Mouse (Mus musculus) Patski (cell line): Measurements from ENCODE around the gene Nprl3. TPM values are rescaled to one million over a fixed set of nuclear protein-coding genes. Genes with fewer than 3 reads are reported as not detected.
A peak's percentile ranks its signal among the peaks of the same experiment; 100 is the strongest.

Experiments used
- ATAC-seq: fragments of 100-300 bp; one replicate; pipeline ENCODE4 v1.8.0; 2021
- CTCF ChIA-PET: fragments of 350-600 bp; sonication (Branson Sonifier 250); formaldehyde crosslinking; loops from one replicate; lab custom pipeline; 2022; ENCODE audit warnings: inconsistent platforms; lab: Charles Lee
- POLR2A ChIA-PET: fragments of 350-600 bp; sonication (Branson Sonifier 250); formaldehyde crosslinking; loops from one replicate; lab custom pipeline; 2022; ENCODE audit warnings: antibody characterized with exemption, inconsistent platforms; lab: Charles Lee
- DNase-seq: peaks from one replicate; pipeline ENCODE4 v3.0.0-alpha.2; 2011; ENCODE audit warnings: low read depth, low spot score
- H3K27me3 ChIP-seq: fragments of 371-371 bp; one replicate; pipeline ENCODE4 v1.5.1; 2021
- CTCF ChIP-seq: fragments of 100-300 bp; IDR thresholded peaks from one replicate; pipeline ENCODE4 v1.5.1; 2021
- in situ Hi-C: fragments of 300-500 bp; cut with MboI; formaldehyde crosslinking; loops from 3 replicates; pipeline ENCODE4 v1.11.1; 2018; ENCODE audit warnings: low pct_unique_long_range_greater_than_20kb, mixed read lengths
- polyA plus RNA-seq: library from polyadenylated mRNA; unstranded; gene quantifications from one replicate; pipeline ENCODE4 v1.2.3, GENCODE M21; 2021

The Nprl3 gene
- polyA plus RNA-seq, 1 experiment from 2014 or later, result 46.7 TPM

GRCm38 (mm10) chr11:32188881-32189280, 78.6 kb downstream of the Nprl3 start:
- ChIA-PET CTCF (interaction anchor here (0.8 kb wide), 1 partner anchor 27 kb away, joined by 3 read pairs; no protein-coding TSS in a partner anchor), POLR2A (no interaction called here)
- TF ChIP-seq CTCF, result no peak
- in situ Hi-C loops, result no loop called here
- no peak for ATAC-seq
- peaks cover 9% of the 10 kb centered on the region for H3K27me3 ChIP-seq
- DNase-seq, result no peak

GRCm38 (mm10) chr11:32187256-32187655, 80.3 kb downstream of the Nprl3 start:
- DNase-seq (no peak), ATAC-seq (no peak)
- in situ Hi-C loops, result no loop called here
- H3K27me3 ChIP-seq, result peaks cover 6% of the 10 kb centered on the region
- CTCF ChIA-PET, result no interaction called here
- TF ChIP-seq CTCF, result no peak
- POLR2A ChIA-PET, result no interaction called here

- ChIA-PET POLR2A (no interaction called here), CTCF (no interaction called here)
- ATAC-seq (no peak), DNase-seq (no peak)
- TF ChIP-seq CTCF, result no peak
- peaks cover 6% of the 10 kb centered on the region for H3K27me3 ChIP-seq
- in situ Hi-C loops, result no loop called here
These were observed 81.5 kb downstream of the Nprl3 start for GRCm38 (mm10) chr11:32186031-32186430.

DNA sequence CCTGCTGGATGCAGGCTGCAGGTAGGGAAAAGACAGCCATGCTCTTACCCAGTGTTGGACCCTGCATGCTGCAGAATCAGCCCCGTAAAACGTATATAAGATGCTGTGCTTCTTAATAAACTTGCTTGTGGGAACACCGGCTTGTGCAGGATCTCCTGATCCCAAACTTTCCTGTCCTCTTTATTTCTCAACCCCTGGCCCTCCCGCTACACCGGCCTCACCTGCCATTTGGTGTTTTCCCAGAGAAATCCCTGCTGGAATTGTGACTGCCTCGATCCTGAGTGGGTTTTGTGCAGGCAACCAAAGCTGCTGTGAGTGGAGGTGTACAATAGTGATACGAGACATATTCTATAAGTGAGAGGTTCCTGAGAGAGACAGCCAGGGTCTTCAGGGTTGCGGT, 83.0 kb downstream of the Nprl3 start:
- TF ChIP-seq CTCF, result no peak
- in situ Hi-C loops, result loop anchor here (5.0 kb wide), 2 partner anchors 53 to 103 kb away; partner anchors contain the start of gene Hbq1b
- DNase-seq, result no peak
- H3K27me3 ChIP-seq, result peaks cover 6% of the 10 kb centered on the region
- CTCF ChIA-PET, result no interaction called here
- ATAC-seq, result no peak
- POLR2A ChIA-PET, result no interaction called here

DNA sequence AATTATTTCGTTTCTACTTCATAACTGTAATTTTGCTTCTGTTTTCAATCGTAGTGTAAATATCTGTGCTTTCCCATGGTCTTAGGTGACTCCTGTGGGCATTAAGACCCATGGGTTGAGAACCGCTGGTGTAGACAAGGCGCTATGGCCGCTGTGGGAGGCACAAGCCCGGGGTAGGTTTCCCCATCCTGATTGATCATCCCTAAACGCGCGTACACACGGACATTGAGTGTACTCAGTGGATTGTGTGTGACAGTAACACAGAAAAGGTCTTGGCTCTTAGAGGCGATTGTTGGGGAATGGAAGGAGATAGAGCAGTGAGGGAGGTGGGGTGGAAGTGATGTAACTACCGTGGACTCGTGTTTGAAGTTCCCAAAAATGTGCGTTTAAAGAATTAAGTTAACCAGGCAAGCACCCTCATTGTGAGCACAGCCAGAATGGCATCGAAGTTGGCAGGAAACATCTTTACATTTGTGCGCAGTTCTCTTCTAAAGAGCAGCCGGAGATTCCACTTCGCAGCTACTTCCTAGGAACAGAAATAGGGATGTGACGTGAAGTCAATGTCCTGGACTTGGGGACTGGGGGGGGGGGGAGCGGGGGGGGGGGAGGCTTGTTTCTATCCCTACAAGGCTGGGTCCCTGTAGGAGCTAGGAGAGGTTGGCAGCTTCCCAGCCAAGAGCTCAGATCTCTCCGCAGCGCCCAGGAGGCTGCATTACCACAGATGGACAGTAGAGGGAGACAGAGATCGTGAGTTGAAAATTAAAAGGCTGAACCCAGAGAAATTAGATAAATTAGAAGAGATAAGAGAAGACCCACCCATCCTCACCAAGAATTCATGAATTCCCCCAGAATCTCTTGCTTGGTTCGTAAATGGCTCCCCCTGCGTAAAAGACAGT, 85.3 kb downstream of the Nprl3 start:
- peaks cover 4% of the 10 kb centered on the region for H3K27me3 ChIP-seq
- no peak for DNase-seq
- peak; percentile 89 for TF ChIP-seq CTCF
- in situ Hi-C loops, result loop anchor here (5.0 kb wide), 2 partner anchors 55 to 105 kb away; partner anchors contain the start of gene Hbq1b
- POLR2A ChIA-PET, result interaction anchor here (1.2 kb wide), 1 partner anchor 57 kb away, joined by 3 read pairs; no protein-coding TSS in a partner anchor
- ATAC-seq, result no peak
- CTCF ChIA-PET, result interaction anchor here (0.7 to 2.1 kb wide), 29 partner anchors 9 to 1318 kb away, joined by 3 to 16 read pairs (median 4); partner anchors contain the start of gene Snrnp25

DNA sequence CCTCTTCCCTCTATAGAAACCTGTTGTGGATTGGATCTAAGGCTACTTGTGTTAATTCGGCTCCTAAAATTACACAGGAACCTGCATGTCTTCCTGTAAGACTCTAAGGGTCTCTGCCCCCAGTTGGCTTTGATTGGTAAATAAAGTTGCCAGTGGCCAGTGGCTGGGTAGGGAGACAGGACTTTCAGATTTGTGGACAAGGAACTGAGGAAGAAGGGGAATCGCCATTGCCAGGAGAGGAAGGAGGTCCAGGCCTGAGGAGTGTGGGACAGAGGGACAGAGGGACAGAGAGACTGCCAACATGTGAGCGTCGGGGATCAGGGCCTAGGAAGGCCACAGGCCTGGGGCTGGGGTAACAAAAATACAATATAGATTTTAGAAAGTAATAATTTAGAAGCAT, 86.3 kb downstream of the Nprl3 start:
- no peak for DNase-seq
- peaks cover 9% of the 10 kb centered on the region for H3K27me3 ChIP-seq
- CTCF ChIA-PET, result interaction anchor here (1.0 to 1.3 kb wide), 2 partner anchors 57 to 140 kb away, joined by 3 read pairs; no protein-coding TSS in a partner anchor
- TF ChIP-seq CTCF, result no peak
- in situ Hi-C loops, result loop anchor here (5.0 kb wide), 2 partner anchors 56 to 106 kb away; partner anchors contain the start of gene Hbq1b
- POLR2A ChIA-PET, result no interaction called here
- ATAC-seq, result no peak

- ATAC-seq (no peak), DNase-seq (no peak)
- in situ Hi-C loops, result no loop called here
- POLR2A ChIA-PET, result no interaction called here
- TF ChIP-seq CTCF, result no peak
- H3K27me3 ChIP-seq, result peaks cover 9% of the 10 kb centered on the region
- CTCF ChIA-PET, result interaction anchor here (1.0 kb wide), 1 partner anchor 17 kb away, joined by 4 read pairs; no protein-coding TSS in a partner anchor
These were observed 89.0 kb downstream of the Nprl3 start for GRCm38 (mm10) chr11:32178506-32178905.

Other genes starting within 250 kb of the Nprl3 start
- gene Il9r, start 67.4 kb downstream of the Nprl3 start, polyA plus RNA-seq, result not detected
- 32.0 TPM for gene Snrnp25, start 62.3 kb downstream of the Nprl3 start, polyA plus RNA-seq
- gene Rhbdf1, start 45.4 kb downstream of the Nprl3 start, polyA plus RNA-seq, result 50.8 TPM
- gene Mpg, start 41.2 kb downstream of the Nprl3 start, polyA plus RNA-seq, result 26.3 TPM
- gene Hba-x, start 8.7 kb upstream of the Nprl3 start, polyA plus RNA-seq, result not detected
- not detected for gene Hba-a1, start 15.8 kb upstream of the Nprl3 start, polyA plus RNA-seq
- gene Hbq1b, start 19.3 kb upstream of the Nprl3 start, polyA plus RNA-seq, result not detected
- not detected for gene Hba-a2, start 28.8 kb upstream of the Nprl3 start, polyA plus RNA-seq
- not detected for gene Hbq1a, start 32.4 kb upstream of the Nprl3 start, polyA plus RNA-seq
- gene Sh3pxd2b, start 80.1 kb upstream of the Nprl3 start, polyA plus RNA-seq, result 38.4 TPM
- 22.4 TPM for gene Ubtd2, start 187.7 kb upstream of the Nprl3 start, polyA plus RNA-seq